Mouse (Mus musculus): Measurements from ENCODE around the gene P2rx1.

GRCm38 (mm10) chr11:73009531-73010274 is 10.8 kb downstream of the P2rx1 start:
- TF ChIP-seq POLR2A (IDR thresholded peaks at IDR 0.05; ENCODE audit: insufficient read depth, low read depth, low read length) (no peak), CTCF (IDR thresholded peaks at IDR 0.05) (no peak), EP300 (IDR thresholded peaks at IDR 0.05; ENCODE audit: insufficient read depth, low read depth, low read length) (no peak)

Measured in heart, adult 2 months (tissue).